Mouse (Mus musculus): ENCODE data around the gene Fam222a. TPM values are rescaled to one million over a fixed set of nuclear protein-coding genes. Genes with fewer than 3 reads are reported as not detected.

Gene Fam222a
- polyA plus RNA-seq, 1 experiment from 2014 or later: 6.1 TPM

GRCm38 (mm10) chr5:114588416-114588815, 20.6 kb downstream of the Fam222a start:
- H3K27me3 ChIP-seq: peaks cover 16% of the 10 kb centered on the region
- WGBS: 49% methylated on average over 10 of the region's 10 CpGs
- H3K4me2 ChIP-seq (replicated peaks): 0 out of 2 replicates have a peak overlapping the region, but pooled peaks have one; percentile 13
- peak overlapping the region; percentile 77 for H3K27ac ChIP-seq
- H3K9me3 ChIP-seq: no peaks in the 10 kb centered on the region
- peaks cover 100% of the 10 kb centered on the region for H3K4me1 ChIP-seq (replicated peaks)
- H3K9ac ChIP-seq (replicated peaks): peak overlapping the region; percentile 36; the same call in 1 of the 2 replicates
- no peak overlapping the region for H3K4me3 ChIP-seq (replicated peaks)
- ATAC-seq: no peak
- no peaks in the 10 kb centered on the region for H3K36me3 ChIP-seq

GRCm38 (mm10) chr5:114589026-114589425, 21.2 kb downstream of the Fam222a start:
- Histone ChIP-seq H3K4me2 (replicated peaks) (0 out of 2 replicates have a peak overlapping the region, but pooled peaks have one; percentile 13), H3K4me3 (replicated peaks) (no peak overlapping the region), H3K36me3 (no peaks in the 10 kb centered on the region), H3K9me3 (no peaks in the 10 kb centered on the region), H3K9ac (replicated peaks) (peak overlapping the region; percentile 36), H3K27me3 (peaks cover 14% of the 10 kb centered on the region), H3K27ac (peak overlapping the region; percentile 77), H3K4me1 (replicated peaks) (peaks cover 100% of the 10 kb centered on the region)
- 19% methylated on average over 6 of the region's 6 CpGs for WGBS
- ATAC-seq: peak; percentile 34

- H3K4me2 ChIP-seq (replicated peaks): 0 out of 2 replicates have a peak overlapping the region, but pooled peaks have one; percentile 11
- WGBS: 38% methylated on average over 2 of the region's 2 CpGs
- H3K4me1 ChIP-seq (replicated peaks): peaks cover 100% of the 10 kb centered on the region
- peak overlapping the region; percentile 36 for H3K9ac ChIP-seq (replicated peaks)
- H3K27me3 ChIP-seq: peaks cover 18% of the 10 kb centered on the region
- no peak overlapping the region for H3K4me3 ChIP-seq (replicated peaks)
- H3K36me3 ChIP-seq: peaks cover 2% of the 10 kb centered on the region; the same call in 1 of the 2 replicates
- H3K27ac ChIP-seq: peak overlapping the region; percentile 77
- no peaks in the 10 kb centered on the region for H3K9me3 ChIP-seq
- ATAC-seq: no peak; the same call in 1 of the 2 replicates
These were observed 21.6 kb downstream of the Fam222a start for GRCm38 (mm10) chr5:114589454-114589853.

GRCm38 (mm10) chr5:114590043-114590913, 22.5 kb downstream of the Fam222a start:
- Histone ChIP-seq H3K9me3 (no peaks in the 10 kb centered on the region), H3K27ac (peak overlapping the region; percentile 79), H3K36me3 (peaks cover 11% of the 10 kb centered on the region), H3K4me2 (replicated peaks) (peak overlapping the region; percentile 27; the same call in 1 of the 2 replicates), H3K9ac (replicated peaks) (peak overlapping the region; percentile 46), H3K27me3 (peaks cover 19% of the 10 kb centered on the region), H3K4me3 (replicated peaks) (no peak overlapping the region), H3K4me1 (replicated peaks) (peaks cover 95% of the 10 kb centered on the region)
- 65% methylated on average over 17 of the region's 17 CpGs for WGBS
- no peak for ATAC-seq

DNA sequence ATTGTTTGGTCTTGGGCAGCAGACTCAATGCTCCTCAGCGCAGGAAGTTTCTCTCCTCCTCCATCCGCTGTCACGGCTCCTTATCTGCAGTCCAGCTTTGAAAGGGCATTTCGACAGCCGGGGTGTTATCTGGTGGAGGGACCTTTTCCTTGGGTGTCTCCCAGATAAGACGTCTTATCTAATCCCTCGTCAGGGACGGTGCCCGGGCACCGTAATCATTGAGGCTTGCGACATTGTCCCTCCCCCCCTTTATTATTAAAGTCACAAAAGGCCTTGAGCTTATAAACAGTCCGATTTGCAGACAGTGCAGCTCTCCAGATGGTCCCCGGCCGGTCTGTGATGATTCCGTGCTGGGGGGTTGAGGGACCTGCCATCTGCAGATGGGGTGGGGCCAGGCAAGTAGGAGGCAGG, 23.3 kb downstream of the Fam222a start:
- no peaks in the 10 kb centered on the region for H3K9me3 ChIP-seq
- peak overlapping the region; percentile 27 for H3K4me2 ChIP-seq (replicated peaks)
- no peak overlapping the region for H3K4me3 ChIP-seq (replicated peaks)
- 12% methylated on average over 15 of the region's 15 CpGs for WGBS
- H3K27me3 ChIP-seq: peaks cover 19% of the 10 kb centered on the region
- peaks cover 18% of the 10 kb centered on the region for H3K36me3 ChIP-seq
- peak; percentile 10; the same call in 1 of the 2 replicates for ATAC-seq
- H3K4me1 ChIP-seq (replicated peaks): peaks cover 92% of the 10 kb centered on the region
- H3K9ac ChIP-seq (replicated peaks): no peak overlapping the region
- peak overlapping the region; percentile 79 for H3K27ac ChIP-seq

GRCm38 (mm10) chr5:114592463-114593160, 24.8 kb downstream of the Fam222a start:
- H3K4me1 ChIP-seq (replicated peaks): peaks cover 92% of the 10 kb centered on the region
- H3K27me3 ChIP-seq: peaks cover 10% of the 10 kb centered on the region
- no peak for ATAC-seq
- 30% methylated on average over 19 of the region's 19 CpGs for WGBS
- H3K36me3 ChIP-seq: peaks cover 18% of the 10 kb centered on the region
- peak overlapping the region; percentile 72 for H3K27ac ChIP-seq
- no peaks in the 10 kb centered on the region for H3K9me3 ChIP-seq
- H3K4me3 ChIP-seq (replicated peaks): no peak overlapping the region
- peak overlapping the region; percentile 23 for H3K4me2 ChIP-seq (replicated peaks)
- no peak overlapping the region for H3K9ac ChIP-seq (replicated peaks)

- Histone ChIP-seq H3K4me1 (replicated peaks) (peaks cover 87% of the 10 kb centered on the region), H3K4me2 (replicated peaks) (peak overlapping the region; percentile 23; the same call in 1 of the 2 replicates), H3K4me3 (replicated peaks) (no peak overlapping the region), H3K27ac (peak overlapping the region; percentile 72), H3K27me3 (peaks cover 6% of the 10 kb centered on the region), H3K9me3 (no peaks in the 10 kb centered on the region), H3K36me3 (peaks cover 18% of the 10 kb centered on the region), H3K9ac (replicated peaks) (no peak overlapping the region; the same call in 1 of the 2 replicates)
- no peak for ATAC-seq
- WGBS: 44% methylated on average over 12 of the region's 12 CpGs
These were observed 25.5 kb downstream of the Fam222a start for GRCm38 (mm10) chr5:114593161-114593821.

GRCm38 (mm10) chr5:114593949-114594348, 26.1 kb downstream of the Fam222a start:
- 96% methylated on average over 5 of the region's 5 CpGs for WGBS
- ATAC-seq: no peak
- Histone ChIP-seq H3K27ac (no peak overlapping the region; the same call in 1 of the 2 replicates), H3K4me3 (replicated peaks) (no peak overlapping the region), H3K4me1 (replicated peaks) (peaks cover 80% of the 10 kb centered on the region), H3K4me2 (replicated peaks) (no peak overlapping the region), H3K9me3 (no peaks in the 10 kb centered on the region), H3K9ac (replicated peaks) (no peak overlapping the region), H3K36me3 (peaks cover 18% of the 10 kb centered on the region), H3K27me3 (peaks cover 6% of the 10 kb centered on the region; the same call in 1 of the 2 replicates)

DNA sequence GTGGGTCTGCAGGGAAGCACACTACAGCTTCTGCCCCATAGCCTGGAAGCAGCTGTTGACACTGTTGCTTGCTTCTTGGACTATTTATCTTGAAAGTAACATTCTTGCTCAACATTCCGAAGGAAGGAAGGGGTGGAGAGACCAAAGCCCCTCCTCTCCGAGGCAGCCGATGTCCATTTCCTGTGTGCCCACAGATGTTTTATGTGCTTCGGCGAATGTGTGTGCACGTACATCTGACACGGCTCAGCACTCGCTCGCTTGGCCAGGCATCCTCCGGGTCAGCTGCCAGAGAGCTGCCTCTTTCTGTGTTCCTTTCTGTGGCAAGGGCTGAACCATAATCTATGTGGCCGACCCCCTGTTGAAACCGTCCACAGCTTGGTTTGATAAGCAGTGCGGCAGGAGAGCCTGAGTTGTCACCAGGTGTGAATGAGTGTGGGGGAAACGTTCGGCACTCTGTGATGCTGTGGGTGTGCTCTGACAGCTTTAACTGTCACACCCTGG, 27.0 kb downstream of the Fam222a start:
- Histone ChIP-seq H3K4me2 (replicated peaks) (no peak overlapping the region), H3K36me3 (peaks cover 18% of the 10 kb centered on the region), H3K4me3 (replicated peaks) (no peak overlapping the region), H3K9ac (replicated peaks) (no peak overlapping the region), H3K27me3 (peaks cover 6% of the 10 kb centered on the region; the same call in 1 of the 2 replicates), H3K9me3 (no peaks in the 10 kb centered on the region), H3K27ac (no peak overlapping the region), H3K4me1 (replicated peaks) (peaks cover 72% of the 10 kb centered on the region)
- WGBS: 91% methylated on average over 15 of the region's 15 CpGs
- no peak for ATAC-seq

DNA sequence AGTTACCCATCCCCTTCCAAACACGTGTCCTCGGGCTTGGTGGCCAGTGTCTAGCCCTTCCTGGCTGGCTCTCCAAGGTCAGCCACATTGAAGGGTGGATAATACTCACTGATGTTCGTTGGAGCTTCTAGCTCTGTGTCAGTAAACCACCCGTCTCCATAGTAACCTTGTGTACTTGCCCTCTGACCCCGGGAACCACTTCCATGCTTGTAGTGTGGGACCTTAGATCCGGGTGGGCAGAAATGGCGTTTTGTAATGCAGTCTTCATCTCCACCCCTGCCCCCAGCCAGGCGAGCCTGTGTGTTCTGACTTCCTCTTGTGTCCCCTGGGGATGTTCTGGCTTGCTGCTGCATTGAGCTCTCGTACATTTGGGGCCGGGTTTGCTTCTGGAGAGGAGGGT, 28.8 kb downstream of the Fam222a start:
- H3K27ac ChIP-seq: 0 out of 2 replicates have a peak overlapping the region, but pooled peaks have one; percentile 30

GRCm38 (mm10) chr5:114597222-114597621, 29.4 kb downstream of the Fam222a start:
- no peak overlapping the region for H3K4me2 ChIP-seq (replicated peaks)
- H3K27me3 ChIP-seq: peaks cover 6% of the 10 kb centered on the region; the same call in 1 of the 2 replicates
- peaks cover 18% of the 10 kb centered on the region for H3K36me3 ChIP-seq
- peaks cover 48% of the 10 kb centered on the region for H3K4me1 ChIP-seq (replicated peaks)
- ATAC-seq: no peak
- 0 out of 2 replicates have a peak overlapping the region, but pooled peaks have one; percentile 25 for H3K27ac ChIP-seq
- H3K9ac ChIP-seq (replicated peaks): no peak overlapping the region
- no peaks in the 10 kb centered on the region for H3K9me3 ChIP-seq
- H3K4me3 ChIP-seq (replicated peaks): no peak overlapping the region
- 63% methylated on average over 8 of the region's 8 CpGs for WGBS

More for the DNA sequence above, 28.8 kb downstream of the Fam222a start:
- Histone ChIP-seq H3K4me2 (replicated peaks) (no peak overlapping the region), H3K9ac (replicated peaks) (no peak overlapping the region; the same call in 1 of the 2 replicates), H3K36me3 (peaks cover 18% of the 10 kb centered on the region), H3K4me1 (replicated peaks) (peaks cover 54% of the 10 kb centered on the region), H3K4me3 (replicated peaks) (no peak overlapping the region), H3K9me3 (no peaks in the 10 kb centered on the region), H3K27me3 (peaks cover 6% of the 10 kb centered on the region; the same call in 1 of the 2 replicates)
- ATAC-seq: no peak
- 26% methylated on average over 10 of the region's 10 CpGs for WGBS

Data from midbrain, embryonic 13.5 days (tissue).